ENCODE assay signal across 19 mouse cellular contexts in the genomic region with DNA sequence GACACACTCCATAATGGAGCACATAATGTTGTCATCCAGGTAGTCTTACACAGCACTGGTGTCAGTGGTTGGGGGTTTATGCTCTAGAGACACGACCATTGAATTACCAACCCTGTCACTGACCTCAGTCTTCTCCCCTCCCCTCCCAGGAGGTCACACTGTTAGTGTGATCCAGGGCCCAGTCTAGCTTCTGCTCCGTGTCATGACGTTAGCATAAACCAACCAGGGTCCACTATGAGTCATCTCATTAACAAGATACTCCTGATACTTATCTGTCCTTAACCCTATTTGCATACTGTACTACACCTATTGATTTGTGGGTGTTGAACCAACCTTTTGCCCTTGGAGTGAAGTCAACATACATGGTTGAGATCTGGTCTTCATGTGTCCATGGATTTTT. TPM values are rescaled to one million over a fixed set of nuclear protein-coding genes. Genes with fewer than 3 reads are reported as not detected.
DNase-seq lines count a peak whose midpoint lies in the region; ATAC-seq and TF ChIP-seq lines count a peak whose summit lies in the region.
"Had no signal": no experiment of that assay in that cellular context is flagged by ENCODE, and none has a peak within 500 bp of the region (broad histone marks: within the 10 kb centered on the region; RNA-seq: fewer than 3 reads in every experiment).

No protein-coding gene starts in this region.

- H3K27me3 ChIP-seq in liver, adult 2 months (ENCODE audit: control insufficient read depth, insufficient read depth, low read length) = no peaks in the 10 kb centered on the region
- no peaks in the 10 kb centered on the region for H3K27me3 ChIP-seq in liver, embryonic 12.5 days (replicated peaks)
- H3K27me3 ChIP-seq in liver, embryonic 13.5 days = no peaks in the 10 kb centered on the region
- H3K27me3 ChIP-seq in stomach, postnatal 0 days (ENCODE audit: control insufficient read depth, insufficient read depth, low read length) = no peaks in the 10 kb centered on the region
- H3K27me3 ChIP-seq in hindbrain, embryonic 13.5 days = no peaks in the 10 kb centered on the region
- H3K27me3 ChIP-seq: forebrain, embryonic 12.5 days; megakaryocyte, embryonic 14.5 days; neural tube, embryonic 15.5 days had no signal

- H3K4me3 ChIP-seq in liver, adult 2 months (ENCODE audit: insufficient read depth, low read depth, low read length) = no peak overlapping the region
- H3K4me3 ChIP-seq in liver, embryonic 12.5 days = no peak overlapping the region
- no peak overlapping the region for H3K4me3 ChIP-seq in liver, embryonic 13.5 days (replicated peaks)
- H3K4me3 ChIP-seq in stomach, postnatal 0 days (ENCODE audit: low read depth, low read length) = no peak overlapping the region
- no peak overlapping the region for H3K4me3 ChIP-seq in hindbrain, embryonic 13.5 days
- H3K4me3 ChIP-seq: forebrain, embryonic 12.5 days; megakaryocyte, embryonic 14.5 days; neural tube, embryonic 15.5 days had no signal

- no peaks in the 10 kb centered on the region for H3K36me3 ChIP-seq in liver, adult 2 months (ENCODE audit: control insufficient read depth, insufficient read depth, low read length)
- H3K36me3 ChIP-seq in liver, embryonic 12.5 days = peaks cover 74% of the 10 kb centered on the region
- H3K36me3 ChIP-seq in liver, embryonic 13.5 days = peaks cover 55% of the 10 kb centered on the region
- H3K36me3 ChIP-seq in stomach, postnatal 0 days (ENCODE audit: control insufficient read depth, insufficient read depth, low read length) = no peaks in the 10 kb centered on the region
- H3K36me3 ChIP-seq in hindbrain, embryonic 13.5 days = peaks cover 23% of the 10 kb centered on the region

- H3K9me3 ChIP-seq in liver, embryonic 12.5 days (replicated peaks) = no peaks in the 10 kb centered on the region
- no peaks in the 10 kb centered on the region for H3K9me3 ChIP-seq in liver, embryonic 13.5 days (replicated peaks)
- H3K9me3 ChIP-seq in stomach, postnatal 0 days (ENCODE audit: control insufficient read depth, low read length) = no peaks in the 10 kb centered on the region
- H3K9me3 ChIP-seq in hindbrain, embryonic 13.5 days = no peaks in the 10 kb centered on the region
- H3K9me3 ChIP-seq: forebrain, embryonic 12.5 days; megakaryocyte, embryonic 14.5 days; neural tube, embryonic 15.5 days had no signal

- H3K27ac ChIP-seq in liver, adult 2 months (replicated peaks; ENCODE audit: insufficient read depth, low read depth, low read length) = no peak overlapping the region
- no peak overlapping the region for H3K27ac ChIP-seq in liver, embryonic 12.5 days
- H3K27ac ChIP-seq in liver, embryonic 13.5 days = no peak overlapping the region
- H3K27ac ChIP-seq in stomach, postnatal 0 days (replicated peaks) = no peak overlapping the region
- H3K27ac ChIP-seq in hindbrain, embryonic 13.5 days = no peak overlapping the region
- H3K27ac ChIP-seq: forebrain, embryonic 12.5 days; neural tube, embryonic 15.5 days had no signal

- no peak overlapping the region for H3K4me2 ChIP-seq in liver, embryonic 12.5 days
- H3K4me2 ChIP-seq in liver, embryonic 13.5 days = no peak overlapping the region
- no peak overlapping the region for H3K4me2 ChIP-seq in stomach, postnatal 0 days (replicated peaks; ENCODE audit: low read depth)
- H3K4me2 ChIP-seq in hindbrain, embryonic 13.5 days = no peak overlapping the region
- H3K4me2 ChIP-seq: forebrain, embryonic 12.5 days; neural tube, embryonic 15.5 days had no signal

- no peak for TF ChIP-seq CTCF in liver, adult 2 months (IDR thresholded peaks at IDR 0.05; ENCODE audit: low read depth, low read length)
- TF ChIP-seq CTCF in stomach, postnatal 0 days (IDR thresholded peaks at IDR 0.05; ENCODE audit: low read depth) = no peak

- no peak for TF ChIP-seq EP300 in stomach, postnatal 0 days (optimal IDR thresholded peaks at IDR 0.05)

- peaks cover 10% of the 10 kb centered on the region for H3K4me1 ChIP-seq in liver, adult 2 months (ENCODE audit: control insufficient read depth, insufficient read depth, low read length)
- H3K4me1 ChIP-seq in liver, embryonic 12.5 days = peaks cover 11% of the 10 kb centered on the region
- H3K4me1 ChIP-seq in liver, embryonic 13.5 days (replicated peaks) = peaks cover 15% of the 10 kb centered on the region
- H3K4me1 ChIP-seq in stomach, postnatal 0 days (replicated peaks; ENCODE audit: control insufficient read depth, insufficient read depth) = no peaks in the 10 kb centered on the region
- H3K4me1 ChIP-seq in hindbrain, embryonic 13.5 days (replicated peaks) = no peaks in the 10 kb centered on the region
- H3K4me1 ChIP-seq: forebrain, embryonic 12.5 days; neural tube, embryonic 15.5 days had no signal

- TF ChIP-seq POLR2A in liver, adult 2 months (IDR thresholded peaks at IDR 0.05; ENCODE audit: extremely low read depth, insufficient read depth, low read length) = no peak

- ATAC-seq in liver, embryonic 12.5 days = no peak
- ATAC-seq in liver, embryonic 13.5 days (ENCODE audit: low read depth) = peak; percentile 51
- peak; percentile 73 for ATAC-seq in stomach, postnatal 0 days (ENCODE audit: low FRiP score, low TSS enrichment)
- no peak for ATAC-seq in hindbrain, embryonic 13.5 days (ENCODE audit: low FRiP score)
- ATAC-seq: midbrain, embryonic 16.5 days had no signal

- WGBS in liver, adult 2 months = 32% methylated on average over 3 of the region's 3 CpGs
- 82% methylated on average over 3 of the region's 3 CpGs for WGBS in liver, embryonic 12.5 days (ENCODE audit: insufficient replicate concordance)
- 77% methylated on average over 3 of the region's 3 CpGs for WGBS in liver, embryonic 13.5 days (ENCODE audit: insufficient replicate concordance)
- WGBS in stomach, postnatal 0 days = 68% methylated on average over 3 of the region's 3 CpGs
- WGBS in hindbrain, embryonic 13.5 days = 96% methylated on average over 3 of the region's 3 CpGs

- H3K79me2 ChIP-seq in liver, adult 2 months (ENCODE audit: control insufficient read depth, insufficient read depth, low read length) = no peaks in the 10 kb centered on the region

- no peak overlapping the region for H3K9ac ChIP-seq in liver, adult 2 months (ENCODE audit: low read depth, low read length)
- H3K9ac ChIP-seq in liver, embryonic 12.5 days = no peak overlapping the region
- no peak overlapping the region for H3K9ac ChIP-seq in liver, embryonic 13.5 days
- no peak overlapping the region for H3K9ac ChIP-seq in stomach, postnatal 0 days (ENCODE audit: low read length)
- no peak overlapping the region for H3K9ac ChIP-seq in hindbrain, embryonic 13.5 days
- H3K9ac ChIP-seq: forebrain, embryonic 12.5 days; neural tube, embryonic 15.5 days had no signal

- DNase-seq in liver, adult 2 months (ENCODE audit: extremely low read depth, low read depth, low spot score) = peak; percentile 29
- peak; percentile 29 for DNase-seq in R1 (ENCODE audit: low read depth, low spot score)
- no peak for DNase-seq in liver, embryonic 13.5 days
- no peak for DNase-seq in stomach, postnatal 0 days (ENCODE audit: low spot score)
- DNase-seq in cerebellum, postnatal 36 days = no peak
- no peak for DNase-seq in layer of hippocampus, adult 11-12 months (ENCODE audit: low spot score)
- DNase-seq: cerebellum, adult 18-20 months; cerebellum, postnatal 25 days; gastrocnemius, postnatal 10 days; layer of hippocampus, postnatal 36 days; lung, adult 2 months; right cerebral cortex, postnatal 14 days; thymus, adult 2 months had no signal

RNA-seq across cellular contexts. Expression of a gene that starts 13.5 kb away (rescaled TPM):
- 4.4 and 5.4 TPM in 2 replicates for total RNA-seq in liver, adult 2 months (2014; rRNA removed)
- polyA plus RNA-seq in liver, adult 2 months (2012; rRNA removed) = 2.0 and 2.7 TPM in 2 replicates
- 50.2 and 51.1 TPM in 2 replicates for polyA plus RNA-seq in liver, embryonic 12.5 days (2016; fragmentation: Nextera tagmentation; extraction: Ambion mirVana)
- polyA plus RNA-seq in liver, embryonic 13.5 days (2015; fragmentation: Nextera tagmentation; extraction: Ambion mirVana) = 47.7 and 51.8 TPM in 2 replicates
- 10.7 and 11.0 TPM in 2 replicates for polyA plus RNA-seq in stomach, postnatal 0 days (2015; fragmentation: Nextera tagmentation; extraction: Ambion mirVana)
- polyA plus RNA-seq in hindbrain, embryonic 13.5 days (2015; fragmentation: Nextera tagmentation; extraction: Ambion mirVana) = 20.9 and 22.4 TPM in 2 replicates

RNA-seq across cellular contexts. Expression of a gene that starts 14.2 kb away (rescaled TPM):
- total RNA-seq in liver, adult 2 months (2014; rRNA removed) = 31.8 and 33.4 TPM in 2 replicates
- 26.3 and 28.4 TPM in 2 replicates for polyA plus RNA-seq in liver, adult 2 months (2012; rRNA removed)
- 24.9 and 25.3 TPM in 2 replicates for polyA plus RNA-seq in liver, embryonic 12.5 days (2016; fragmentation: Nextera tagmentation; extraction: Ambion mirVana)
- 21.2 and 21.6 TPM in 2 replicates for polyA plus RNA-seq in liver, embryonic 13.5 days (2015; fragmentation: Nextera tagmentation; extraction: Ambion mirVana)
- polyA plus RNA-seq in stomach, postnatal 0 days (2015; fragmentation: Nextera tagmentation; extraction: Ambion mirVana) = 73.2 and 76.2 TPM in 2 replicates
- polyA plus RNA-seq in hindbrain, embryonic 13.5 days (2015; fragmentation: Nextera tagmentation; extraction: Ambion mirVana) = 97.1 and 98.5 TPM in 2 replicates

Comparison
In these comparisons a context has a peak if more than half of its experiments do, and no peak if none do; other contexts are left out.
1. DNase-seq: peak in liver, adult 2 months (single experiment) and R1 (single experiment); none in liver, embryonic 13.5 days (single experiment), stomach, postnatal 0 days (single experiment), cerebellum, postnatal 36 days (0 of 2) and layer of hippocampus, adult 11-12 months (single experiment).
2. ATAC-seq: peak in liver, embryonic 13.5 days (single experiment) and stomach, postnatal 0 days (single experiment); none in liver, embryonic 12.5 days (single experiment) and hindbrain, embryonic 13.5 days (single experiment).